Mouse (Mus musculus): Measurements from ENCODE around the gene March9. TPM values are rescaled to one million over a fixed set of nuclear protein-coding genes. Genes with fewer than 3 reads are reported as not detected.

The March9 gene
- 1 to 10 TPM; 1.6 to 1.7 TPM for total RNA-seq (2021)
- long read RNA-seq, experiment 1 = 0 reads
- long read RNA-seq, experiment 2 = 0 reads

GRCm38 (mm10) chr10:127059968-127060916, at the start of gene March9:
Gene March9 (minus strand): TSS chr10:127060184.
- DNase-seq (ENCODE audit: low spot score in 2 of 2) = no peak

- DNase-seq (ENCODE audit: low spot score in 2 of 2) = no peak
Measured at GRCm38 (mm10) chr10:127108262-127108583, 48.2 kb upstream of the March9 start.

- DNase-seq (ENCODE audit: low spot score in 2 of 2) = no peak
Measured at GRCm38 (mm10) chr10:127107563-127108261, 47.7 kb upstream of the March9 start.

DNA sequence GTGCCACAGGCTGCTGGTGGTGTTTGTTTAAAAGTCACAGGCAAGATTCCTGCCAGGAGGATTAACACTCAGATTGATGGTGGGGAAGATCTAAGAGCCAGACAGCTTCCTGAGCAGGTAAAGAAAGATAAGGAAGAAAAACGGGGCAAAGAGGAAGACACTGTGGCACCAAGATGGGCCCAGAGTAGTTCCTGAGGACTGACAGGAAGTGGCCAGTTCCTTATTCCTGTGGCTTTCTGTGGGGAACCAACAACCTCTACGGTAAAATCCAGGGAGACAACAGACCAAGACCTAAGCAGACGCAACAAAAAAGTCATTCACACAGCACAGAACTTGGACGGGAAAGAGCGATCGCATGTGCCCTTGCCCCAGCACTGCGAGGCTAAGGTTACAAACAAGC, 43.6 kb upstream of the March9 start:
- no peak for DNase-seq (ENCODE audit: low spot score in 2 of 2)

- no peak for DNase-seq (ENCODE audit: low spot score in 2 of 2)
Measured at GRCm38 (mm10) chr10:127101151-127101550, 41.2 kb upstream of the March9 start.

GRCm38 (mm10) chr10:127100414-127100813, 40.4 kb upstream of the March9 start:
- no peak for DNase-seq (ENCODE audit: low spot score in 2 of 2)

DNA sequence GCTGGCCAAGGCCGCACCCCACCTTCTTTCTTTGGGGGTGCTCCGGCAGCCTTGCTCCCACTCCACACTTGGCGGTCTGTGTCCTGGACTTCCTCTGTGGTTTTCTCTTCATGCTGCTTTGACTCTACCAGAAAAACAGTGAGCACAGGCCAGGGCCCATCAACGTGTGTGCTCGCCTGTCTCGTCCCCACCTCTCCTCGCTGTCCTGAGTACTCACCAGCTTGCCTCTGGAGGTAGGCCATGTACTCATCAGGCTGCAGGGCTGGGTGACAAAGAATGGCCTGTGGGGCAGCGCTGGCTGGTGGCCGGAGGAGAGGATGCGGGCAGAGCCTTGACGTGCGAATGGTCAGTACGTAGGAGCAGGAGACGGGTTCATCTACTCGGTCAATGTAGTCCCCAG, 39.9 kb upstream of the March9 start:
- no peak for DNase-seq (ENCODE audit: low spot score in 2 of 2)

GRCm38 (mm10) chr10:127099191-127099590, 39.2 kb upstream of the March9 start:
- DNase-seq (ENCODE audit: low spot score in 2 of 2) = no peak

GRCm38 (mm10) chr10:127098514-127098913, 38.5 kb upstream of the March9 start:
- no peak for DNase-seq (ENCODE audit: low spot score in 2 of 2)

DNA sequence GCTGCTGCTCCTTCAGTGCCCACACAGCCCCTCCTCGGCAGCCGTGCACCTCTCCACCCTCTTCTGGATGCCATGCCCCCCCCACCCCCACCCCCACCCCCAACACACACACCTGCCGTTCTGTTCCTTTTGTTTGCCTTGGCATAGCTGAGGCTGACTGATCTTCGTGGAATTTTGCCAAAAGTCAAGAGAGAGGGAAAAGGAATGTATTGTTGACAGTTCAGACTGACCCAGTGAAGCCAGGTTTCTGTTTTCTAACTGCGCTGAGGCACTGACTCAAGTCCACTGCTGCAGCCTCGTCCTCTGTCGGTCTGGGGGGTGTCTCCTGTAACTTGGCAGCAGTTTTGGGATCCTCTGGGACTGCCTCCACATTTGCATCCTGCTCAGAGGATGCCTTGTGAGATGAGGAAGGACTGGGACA, 34.4 kb upstream of the March9 start:
- DNase-seq (ENCODE audit: low spot score in 2 of 2) = no peak

- DNase-seq (ENCODE audit: low spot score in 2 of 2) = no peak
Measured at GRCm38 (mm10) chr10:127092742-127093141, 32.8 kb upstream of the March9 start.

GRCm38 (mm10) chr10:127091507-127092396, 31.8 kb upstream of the March9 start:
- peak in 1 of 2 experiments; percentile 54 for DNase-seq (ENCODE audit: low spot score in 2 of 2)

- DNase-seq (ENCODE audit: low spot score in 2 of 2) = peak in 1 of 2 experiments; percentile 65
Measured at GRCm38 (mm10) chr10:127090560-127091411, 30.8 kb upstream of the March9 start.

- no peak for DNase-seq (ENCODE audit: low spot score in 2 of 2)
Measured at GRCm38 (mm10) chr10:127085633-127086032, 25.6 kb upstream of the March9 start.

DNA sequence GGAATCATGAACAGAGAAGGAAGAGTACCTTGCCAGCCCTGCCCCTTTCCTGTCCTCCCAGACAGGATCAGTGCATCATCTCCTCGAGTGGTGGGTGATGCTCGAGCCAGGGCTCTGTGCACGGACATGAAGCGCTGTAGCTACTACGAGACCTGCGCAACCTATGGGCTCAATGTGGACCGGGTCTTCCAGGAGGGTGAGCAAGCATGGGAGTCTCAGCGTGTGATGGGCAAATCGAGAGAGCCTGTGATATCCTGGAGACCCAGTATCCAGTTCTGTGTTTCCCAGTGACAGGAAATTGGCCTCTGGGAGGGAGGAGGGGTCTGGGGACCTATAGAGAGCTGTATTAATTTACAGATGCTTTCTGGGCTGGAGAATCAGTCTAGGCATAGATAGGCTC, 25.1 kb upstream of the March9 start:
- DNase-seq (ENCODE audit: low spot score in 2 of 2) = no peak

DNA sequence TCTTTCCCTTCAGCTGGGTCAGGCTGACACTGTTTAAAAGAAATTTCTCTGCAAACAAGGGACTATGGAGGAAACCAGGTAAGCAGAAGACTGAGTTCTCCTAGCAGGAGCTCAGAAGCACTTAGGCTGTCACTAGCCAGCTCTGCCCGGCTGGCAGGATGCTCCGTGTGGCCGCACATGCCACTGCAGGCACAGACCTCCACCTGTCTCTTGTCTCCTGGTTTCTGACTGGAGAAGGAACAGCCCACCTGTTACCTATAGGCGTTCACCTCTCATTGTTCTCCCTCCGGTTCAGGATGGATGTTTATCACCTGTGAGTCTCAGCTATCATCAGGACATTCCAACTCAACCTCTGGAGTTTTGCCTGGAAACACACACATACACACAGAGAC, 23.9 kb upstream of the March9 start:
- no peak for DNase-seq (ENCODE audit: low spot score in 2 of 2)

DNA sequence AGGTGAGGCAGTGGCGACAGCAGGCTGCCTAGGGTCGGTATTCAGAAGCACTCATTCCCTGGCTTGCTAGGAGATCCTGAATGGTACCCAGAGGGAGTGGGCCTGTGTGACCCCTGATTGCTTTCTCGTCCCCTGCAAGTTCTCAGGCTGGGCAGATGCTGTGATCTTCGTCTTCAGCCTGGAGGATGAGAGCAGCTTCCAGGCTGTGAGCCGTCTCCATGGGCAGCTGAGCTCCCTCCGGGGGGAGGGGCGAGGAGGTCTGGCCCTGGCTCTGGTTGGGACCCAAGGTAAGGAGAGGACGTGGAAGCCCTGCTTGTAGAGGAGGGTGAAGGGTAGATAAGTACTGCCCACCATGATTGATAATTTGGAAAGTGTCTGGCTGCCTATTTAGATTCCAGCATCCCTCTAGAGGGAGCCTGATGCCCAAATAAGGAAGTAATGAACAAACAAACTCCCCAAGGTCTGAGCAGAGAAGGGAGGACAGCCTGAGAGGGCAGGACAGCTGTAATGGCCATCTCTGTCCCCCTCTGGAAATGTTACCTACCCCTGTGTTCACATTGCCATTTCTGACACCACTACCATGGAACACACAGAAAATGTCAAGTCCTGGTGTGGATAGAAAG, 23.4 kb upstream of the March9 start:
- no peak for DNase-seq (ENCODE audit: low spot score in 2 of 2)

- DNase-seq (ENCODE audit: low spot score in 2 of 2) = no peak
Measured at GRCm38 (mm10) chr10:127081996-127082620, 22.1 kb upstream of the March9 start.

All from gastrocnemius, postnatal 4 days (tissue).